Mouse (Mus musculus): Measurements from ENCODE around the gene Kdm5d. TPM values are rescaled to one million over a fixed set of nuclear protein-coding genes. Genes with fewer than 3 reads are reported as not detected.
A peak's percentile ranks its signal among the peaks of the same experiment; 100 is the strongest.

Gene Kdm5d
- 10 to 100 TPM in 1 of 2 experiments, not detected in 1; 21.5 TPM for total RNA-seq (2021)

- DNase-seq = peak in 1 of 2 experiments; percentile 13
Observed at GRCm38 (mm10) chrY:897393-898227, at the start of gene Kdm5d. TSS of gene Kdm5d (plus strand) at chrY:897788.

- no peak for DNase-seq
Observed at GRCm38 (mm10) chrY:872404-872803, 25.2 kb upstream of the Kdm5d start.

- DNase-seq = no peak
Observed at GRCm38 (mm10) chrY:872855-873549, 24.6 kb upstream of the Kdm5d start.

Small RNA genes within 50 kb of the gene (microRNA-seq; reads per million reads assigned to microRNA genes)
- gene Gm47281 = 0 reads per million in 2 experiments

Other genes with a start within 250 kb of the Kdm5d start
- gene Zfy1, start 100.4 kb upstream of the Kdm5d start, total RNA-seq (2021) = not detected
- gene Uba1y, start 79.1 kb upstream of the Kdm5d start, total RNA-seq (2021) = not detected
- gene Eif2s3y, start 112.8 kb downstream of the Kdm5d start, total RNA-seq (2021) = 10 to 100 TPM in 1 of 2 experiments, not detected in 1; 74.5 TPM

Data from layer of hippocampus, postnatal 36 days (tissue).